Mouse (Mus musculus) heart, postnatal 25 days (tissue): Measurements from ENCODE around the gene Cd68. TPM values are rescaled to one million over a fixed set of nuclear protein-coding genes. Genes with fewer than 3 reads are reported as not detected.
A peak's percentile ranks its signal among the peaks of the same experiment; 100 is the strongest.

ENCODE experiments used
- DNase-seq: peaks from one replicate; pipeline ENCODE4 v3.0.0; 2022; ENCODE audit warnings: low spot score
- intact Hi-C: fragments of 180-260 bp; cut with DNase I; formaldehyde crosslinking; loops from one replicate; pipeline ENCODE4 v1.15.1; 2025
- total RNA-seq, 2 experiments: library from RNA; stranded (reverse); gene quantifications; 2 replicates each; pipeline ENCODE4 v1.2.3; 2021

Cd68 gene
- total RNA-seq, 2 experiments from 2014 or later: 7.1 to 7.7 TPM

DNA sequence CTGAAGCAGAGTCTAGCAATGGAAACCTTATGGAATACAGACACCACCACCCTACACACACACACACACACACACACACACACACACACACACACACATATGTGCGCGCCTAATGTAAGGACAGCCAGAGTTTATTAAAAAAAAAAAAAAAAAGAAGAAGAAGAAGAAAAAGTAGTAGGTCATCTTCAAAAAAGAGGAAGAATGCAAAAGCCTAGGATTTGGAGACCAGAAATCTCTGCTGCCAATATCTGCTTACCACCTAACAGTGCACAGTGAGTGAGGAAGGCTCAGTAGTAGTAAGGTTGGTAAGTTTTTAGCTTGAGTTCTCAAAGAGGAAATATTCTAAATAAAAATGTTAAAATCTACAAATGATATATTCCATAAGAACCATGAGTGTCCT is 13.2 kb upstream of the Cd68 start:
- no peak for DNase-seq
- intact Hi-C loops: no loop called here

DNA sequence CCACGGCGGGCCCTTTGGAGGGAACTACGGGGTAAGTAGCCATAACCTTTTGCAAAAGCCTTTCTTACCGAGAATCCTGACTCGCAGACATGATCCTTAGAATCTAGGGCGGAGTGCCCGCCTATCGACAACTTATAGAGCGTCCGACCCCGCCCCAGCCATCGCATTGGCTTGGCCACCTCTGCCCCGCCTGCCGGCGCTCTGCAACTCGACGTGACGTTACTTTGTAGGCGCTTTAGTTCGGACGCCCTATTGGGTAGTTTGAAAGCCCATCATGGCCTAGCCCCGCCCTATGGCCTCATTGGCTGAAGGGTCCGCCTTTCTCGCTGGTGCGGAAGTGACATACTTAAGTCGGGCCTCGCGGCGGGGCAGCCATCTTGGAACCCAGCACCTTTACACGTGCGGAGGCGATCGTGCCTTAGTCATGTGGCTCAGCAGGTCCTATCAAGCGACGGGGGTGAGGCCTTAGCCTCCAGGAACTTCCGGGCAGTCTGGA is 6.3 kb upstream of the Cd68 start, which contains the start of gene Eif4a1:
Gene Eif4a1 (minus strand): TSS at position 213 of the 496 bp plus-strand sequence.
- intact Hi-C loops: no loop called here
- DNase-seq: peak; percentile 100

DNA sequence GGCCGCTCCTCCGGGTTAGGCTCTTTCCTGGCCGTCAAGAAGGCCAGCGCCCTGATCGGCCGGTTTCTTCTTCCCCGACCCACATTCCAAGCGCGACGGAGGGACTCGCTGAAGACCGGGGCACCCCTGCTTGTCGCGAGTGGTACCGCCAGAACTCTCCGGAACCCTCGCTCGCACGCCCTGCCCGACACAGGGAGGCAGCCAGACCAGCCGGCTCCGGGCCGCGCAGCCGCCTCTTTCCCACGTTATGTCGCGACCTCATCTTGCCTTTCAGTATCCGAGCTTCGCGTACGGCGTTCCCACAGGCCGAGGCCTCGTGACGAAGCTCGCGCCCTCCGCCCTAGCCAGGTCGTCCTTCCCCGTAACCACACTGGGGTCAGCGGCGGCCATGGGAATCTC is 5.8 kb upstream of the Cd68 start:
- no peak for DNase-seq
- intact Hi-C loops: no loop called here

DNA sequence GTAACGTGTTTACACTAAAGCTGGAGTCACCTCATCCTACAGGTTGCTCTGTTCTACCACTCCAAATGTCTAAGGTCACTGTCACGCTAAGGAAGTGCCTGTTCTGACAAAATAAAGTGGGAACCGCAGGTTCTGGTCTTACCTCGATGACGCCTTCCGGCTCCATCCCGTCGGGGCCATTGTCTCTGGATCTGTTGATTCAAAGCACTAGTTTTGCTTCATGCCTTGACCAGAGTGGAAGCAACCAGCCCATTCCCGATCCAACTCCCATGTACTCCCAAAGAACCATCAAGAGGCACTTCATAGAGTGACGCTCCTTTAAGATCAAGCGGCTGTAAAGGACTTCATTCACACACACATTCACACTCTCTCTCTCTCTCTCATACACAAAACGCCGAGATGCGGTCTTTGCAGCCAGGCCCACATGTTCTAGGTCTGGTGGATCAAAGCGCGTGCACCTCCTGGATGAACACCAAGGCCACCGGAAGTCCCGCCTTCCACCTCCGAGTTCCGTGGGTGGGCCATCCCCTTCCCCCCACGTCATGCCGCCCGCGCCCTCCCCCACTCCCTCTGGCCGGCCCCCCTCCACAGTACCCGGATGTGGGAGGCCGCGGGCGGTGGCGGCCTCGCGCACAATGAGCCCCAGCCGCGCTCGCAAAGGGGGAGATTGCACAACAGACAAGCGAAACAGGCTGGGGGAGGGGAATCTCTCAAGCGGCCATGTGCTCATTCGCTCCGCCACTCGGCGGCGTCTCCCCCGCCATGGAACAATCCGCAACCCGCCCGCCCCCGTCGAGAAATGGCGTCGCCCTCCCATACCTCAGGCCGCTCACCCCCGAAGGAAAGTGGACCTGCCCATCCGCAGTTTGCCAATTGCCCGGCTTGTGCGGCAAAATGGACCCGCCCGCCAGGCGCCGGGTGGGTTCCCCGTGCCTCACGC is 5.1 kb upstream of the Cd68 start:
- peak; percentile 90 for DNase-seq
- intact Hi-C loops: no loop called here

DNA sequence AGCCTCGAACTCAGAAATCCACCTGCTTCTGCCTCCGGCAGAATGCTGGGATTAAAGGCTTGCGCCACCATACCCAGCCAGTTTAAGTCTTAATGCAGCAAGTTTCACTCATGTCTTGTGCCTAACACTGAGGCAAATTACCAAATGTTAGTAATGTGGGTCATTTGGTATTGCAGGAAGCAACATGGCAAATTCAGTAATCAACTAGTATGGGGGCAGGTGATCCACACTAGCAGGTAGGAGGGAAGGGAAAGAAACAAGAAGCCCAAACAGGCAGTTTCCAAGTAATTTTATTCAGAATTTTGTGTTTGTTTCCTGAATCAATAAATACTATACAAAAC is 682 bp upstream of the Cd68 start:
- intact Hi-C loops: no loop called here
- DNase-seq: no peak

DNA sequence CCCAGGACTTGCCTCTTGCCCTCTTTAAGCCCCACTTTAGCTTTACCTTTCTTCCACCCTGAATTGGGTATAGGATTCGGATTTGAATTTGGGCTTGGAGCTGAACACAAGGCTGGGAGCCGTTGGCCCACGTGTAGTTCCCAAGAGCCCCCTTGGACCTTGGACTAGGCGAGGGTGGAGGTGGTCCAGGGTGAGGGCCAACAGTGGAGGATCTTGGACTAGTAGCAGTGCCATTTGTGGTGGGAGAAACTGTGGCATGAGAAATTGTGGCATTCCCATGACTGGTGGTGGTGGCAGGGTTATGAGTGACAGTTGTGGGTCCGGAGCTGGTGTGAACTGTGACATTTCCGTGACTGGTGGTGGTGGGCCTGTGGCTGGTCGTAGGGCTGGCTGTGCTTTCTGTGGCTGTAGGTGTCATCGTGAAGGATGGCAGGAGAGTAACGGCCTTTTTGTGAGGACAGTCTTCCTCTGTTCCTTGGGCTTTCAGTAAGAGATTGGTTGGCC is 444 bp downstream of the Cd68 start:
- DNase-seq: no peak
- intact Hi-C loops: no loop called here

DNA sequence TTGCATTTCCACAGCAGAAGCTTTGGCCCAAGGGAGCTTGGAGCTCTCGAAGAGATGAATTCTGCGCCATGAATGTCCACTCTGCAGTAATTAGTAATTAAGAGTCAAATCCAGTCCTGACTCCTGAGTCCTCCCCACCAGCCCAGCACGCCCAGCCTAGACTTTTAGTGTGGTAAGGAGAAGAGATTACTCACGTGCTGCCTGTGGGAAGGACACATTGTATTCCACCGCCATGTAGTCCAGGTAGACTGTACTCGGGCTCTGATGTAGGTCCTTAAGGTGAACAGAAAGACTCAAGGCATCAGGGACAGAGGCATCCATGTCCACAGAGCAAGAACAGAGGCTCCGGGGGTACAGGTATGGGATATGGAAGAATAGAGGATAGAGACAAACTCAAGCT is 1.1 kb downstream of the Cd68 start:
- intact Hi-C loops: no loop called here
- DNase-seq: no peak

DNA sequence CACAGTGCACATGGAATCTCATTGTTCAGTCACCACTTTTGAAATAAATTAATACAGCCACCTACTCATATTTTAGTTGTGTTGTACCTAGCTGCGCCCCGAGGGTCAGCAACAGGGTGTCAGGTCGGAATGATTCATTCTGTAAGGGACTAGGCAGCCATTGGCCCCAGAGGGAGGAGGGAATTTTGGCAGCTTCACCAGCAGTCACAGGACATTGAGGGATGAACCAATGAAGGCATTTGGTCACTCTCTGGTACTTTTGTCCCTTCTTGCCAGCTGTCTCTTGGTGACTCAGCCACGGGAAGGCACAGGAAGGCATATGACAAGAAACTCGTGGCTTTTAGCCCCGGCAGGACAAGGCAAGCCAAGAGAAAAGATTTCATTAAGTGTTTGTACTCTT is 2.2 kb downstream of the Cd68 start:
- no peak for DNase-seq
- intact Hi-C loops: no loop called here

DNA sequence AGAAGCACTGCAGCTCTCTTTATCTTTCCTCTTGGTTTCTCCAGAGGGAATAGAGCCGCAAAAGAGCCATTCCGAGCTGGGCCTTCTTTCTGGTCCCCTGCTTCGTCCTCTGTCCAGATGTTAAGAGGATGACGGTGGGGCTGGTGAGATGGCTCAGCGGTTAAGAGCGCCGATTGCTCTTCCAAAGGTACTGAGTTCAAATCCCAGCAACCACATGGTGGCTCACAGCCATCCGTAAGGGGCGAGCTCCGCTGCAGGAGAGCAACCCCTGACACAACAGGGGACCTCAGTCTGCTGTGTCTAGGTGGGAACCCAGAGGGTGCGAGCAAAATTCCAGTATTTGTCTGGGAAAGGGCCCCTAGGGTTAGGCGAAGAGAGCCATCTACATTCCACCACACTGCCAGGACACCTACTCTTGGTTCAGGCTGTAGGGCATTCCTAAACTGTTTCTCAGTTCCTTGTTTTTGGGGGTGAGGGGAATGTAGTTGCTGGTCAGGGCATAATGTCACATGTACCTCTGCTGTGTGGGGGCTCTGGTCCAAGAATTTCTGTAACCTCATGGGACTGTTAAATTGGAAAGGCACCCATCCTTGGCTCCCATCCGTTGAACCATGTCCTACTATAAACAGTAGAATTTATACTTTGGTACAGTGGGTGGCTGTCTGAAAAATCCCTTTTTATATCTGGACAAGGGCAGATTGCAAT is 2.8 kb downstream of the Cd68 start:
- intact Hi-C loops: no loop called here
- no peak for DNase-seq

DNA sequence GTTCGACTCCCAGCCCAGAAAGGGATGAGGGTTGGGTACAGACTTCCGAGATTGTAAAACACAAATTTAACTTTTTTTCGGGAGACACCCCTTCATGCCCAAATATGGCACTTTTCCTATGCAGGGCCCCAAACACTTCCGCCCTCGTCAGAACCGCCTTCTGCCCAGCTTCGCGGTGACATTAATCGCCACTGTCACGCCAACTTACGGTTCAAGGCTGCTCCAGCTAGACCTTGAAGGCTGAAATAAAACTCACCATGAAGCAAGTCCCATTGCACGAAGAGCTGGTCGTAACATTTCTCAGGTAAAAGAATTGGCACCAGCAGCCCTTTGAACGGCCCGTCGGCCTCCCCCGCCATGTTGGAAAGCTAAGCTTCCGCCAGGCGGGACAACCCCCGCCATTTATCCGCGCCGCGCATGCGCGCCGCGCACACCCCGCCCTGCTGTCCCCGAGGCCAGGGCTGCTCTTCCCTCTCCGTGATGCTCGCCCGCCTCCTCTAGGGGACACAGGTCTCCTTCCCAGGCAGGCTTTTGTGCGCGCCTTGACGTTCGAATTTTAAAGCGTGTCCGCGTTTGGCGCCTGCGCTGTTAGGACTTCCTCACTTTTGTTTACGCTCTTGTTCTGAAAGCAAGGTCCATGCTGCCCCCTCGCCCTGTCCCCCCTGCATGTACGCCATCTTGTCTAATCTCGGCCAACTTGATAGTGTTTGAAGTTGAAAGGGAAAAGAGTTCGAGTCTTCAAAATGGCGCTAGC is 3.6 kb downstream of the Cd68 start, which contains the start of gene Mpdu1:
Gene Mpdu1 (minus strand): TSS at position 430 of the 754 bp plus-strand sequence.
- peak; percentile 94 for DNase-seq
- intact Hi-C loops: no loop called here

DNA sequence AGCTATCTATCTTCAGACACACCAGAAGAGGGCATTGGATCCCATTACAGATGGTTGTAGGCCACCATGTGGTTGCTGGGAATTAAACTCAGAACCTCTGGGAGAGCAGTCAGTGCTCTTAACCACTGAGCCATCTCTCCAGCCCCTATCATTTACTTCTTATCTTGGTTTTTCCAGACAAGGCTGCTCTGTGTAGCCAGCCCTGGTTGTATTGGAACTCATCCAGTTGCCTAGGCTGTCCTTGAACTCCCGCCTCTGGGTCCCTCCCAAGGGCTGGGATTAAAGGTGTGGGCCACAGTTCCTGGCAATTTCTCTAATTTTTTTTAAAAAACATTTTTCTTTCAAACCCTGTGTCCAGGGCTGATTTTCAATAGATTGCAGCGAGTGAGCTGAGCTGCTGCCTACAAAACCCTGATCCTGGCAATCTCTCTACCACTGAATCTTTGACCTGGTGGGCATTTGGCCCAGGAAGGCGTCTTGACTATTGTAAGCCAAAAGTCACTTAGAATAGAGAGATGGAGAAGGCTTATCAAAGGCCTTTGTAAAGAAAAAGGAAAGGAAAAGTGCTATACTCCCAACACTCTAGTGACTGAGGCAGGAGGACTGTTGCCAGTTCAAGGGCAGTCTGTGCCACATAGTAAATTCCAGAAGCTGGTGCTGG is 4.6 kb downstream of the Cd68 start:
- intact Hi-C loops: no loop called here
- DNase-seq: no peak

DNA sequence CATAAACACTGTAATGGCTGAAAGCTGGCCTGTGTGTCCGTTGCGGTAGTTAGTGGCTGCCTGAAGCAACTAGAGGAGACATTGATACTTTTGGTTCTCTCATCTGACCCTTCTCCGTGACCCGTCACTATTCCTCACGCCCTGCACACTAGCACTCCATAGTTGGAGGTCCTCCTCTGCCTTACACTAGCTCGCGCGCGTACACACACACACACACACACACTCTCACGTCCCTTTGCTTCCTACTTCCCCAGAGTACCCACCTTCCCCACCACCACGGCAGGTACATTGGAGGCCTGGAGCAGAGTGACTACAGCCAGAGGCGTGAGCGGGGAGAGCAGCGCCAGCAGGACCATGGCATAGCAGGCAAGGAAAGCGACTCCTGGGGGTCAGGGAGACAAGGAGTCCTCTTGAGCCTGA is 8.5 kb downstream of the Cd68 start:
- intact Hi-C loops: loop anchor here (1.0 to 10.0 kb wide), 2 partner anchors 28 to 217 kb away; partner anchors contain the start of gene Tmem95
- no peak for DNase-seq

DNA sequence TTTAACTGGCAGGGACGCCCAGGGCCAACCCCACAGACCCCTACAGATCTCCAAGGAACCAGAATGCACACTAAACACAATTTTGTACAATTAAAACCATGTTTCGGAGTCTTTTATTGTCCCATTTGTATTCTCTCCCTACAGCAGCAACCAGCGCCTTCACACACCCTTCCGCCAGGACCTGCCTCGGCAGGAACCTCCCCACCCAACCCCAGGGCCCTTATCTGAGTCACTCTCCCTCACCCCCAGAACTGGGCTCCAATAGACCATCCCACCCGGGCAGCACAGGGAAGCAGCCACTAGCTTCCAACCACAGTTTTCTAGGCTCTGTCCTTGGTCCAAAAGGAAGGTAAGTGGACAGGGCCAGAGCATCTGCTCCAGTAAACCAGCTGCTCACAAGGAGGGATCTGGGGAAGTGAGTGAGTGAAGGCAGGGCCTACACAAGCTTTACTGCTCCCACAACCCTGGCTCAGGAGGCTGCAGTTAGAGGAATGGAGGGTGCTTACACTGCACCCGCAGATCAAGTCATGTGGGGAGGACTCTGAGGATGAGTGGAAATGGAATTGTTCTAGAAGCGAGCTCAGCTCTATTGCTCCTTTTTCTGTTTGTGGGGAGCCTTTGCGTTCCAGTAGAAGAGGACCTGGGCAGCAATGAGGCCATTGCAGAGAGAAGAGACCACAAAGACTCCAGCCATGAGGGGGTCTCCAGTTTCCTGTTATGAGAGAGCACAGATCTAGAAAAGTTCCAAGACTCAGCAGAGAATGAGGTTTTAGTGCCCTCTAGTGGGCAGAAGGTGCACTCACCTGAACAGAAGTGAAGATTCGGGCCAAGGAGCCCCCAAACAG is 9.1 kb downstream of the Cd68 start:
- intact Hi-C loops: loop anchor here (1.0 to 10.0 kb wide), 2 partner anchors 28 to 218 kb away; partner anchors contain the start of gene Tmem95
- no peak for DNase-seq

DNA sequence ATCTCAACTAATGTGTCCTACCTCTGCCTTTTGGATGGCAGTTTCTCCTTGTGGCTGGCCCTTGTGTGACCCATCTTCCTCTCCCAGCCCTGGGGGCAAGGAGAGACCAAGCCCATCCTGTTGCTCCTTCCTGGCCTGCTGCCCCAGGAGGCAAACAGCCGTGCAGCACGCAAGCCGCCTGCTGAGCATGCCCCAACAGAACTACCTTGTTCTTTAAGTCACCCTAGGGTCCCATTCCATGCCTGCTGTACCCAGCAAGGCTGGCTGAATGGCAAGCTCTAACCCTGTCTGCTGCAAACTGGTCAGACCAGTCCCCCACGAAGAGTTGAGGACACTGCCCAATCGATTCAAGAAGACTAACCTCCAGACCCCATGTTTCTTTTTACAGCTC is 9.9 kb downstream of the Cd68 start:
- DNase-seq: no peak
- intact Hi-C loops: loop anchor here (10.0 kb wide), 1 partner anchor 219 kb away; the partner anchor contains the start of gene Tmem95

DNA sequence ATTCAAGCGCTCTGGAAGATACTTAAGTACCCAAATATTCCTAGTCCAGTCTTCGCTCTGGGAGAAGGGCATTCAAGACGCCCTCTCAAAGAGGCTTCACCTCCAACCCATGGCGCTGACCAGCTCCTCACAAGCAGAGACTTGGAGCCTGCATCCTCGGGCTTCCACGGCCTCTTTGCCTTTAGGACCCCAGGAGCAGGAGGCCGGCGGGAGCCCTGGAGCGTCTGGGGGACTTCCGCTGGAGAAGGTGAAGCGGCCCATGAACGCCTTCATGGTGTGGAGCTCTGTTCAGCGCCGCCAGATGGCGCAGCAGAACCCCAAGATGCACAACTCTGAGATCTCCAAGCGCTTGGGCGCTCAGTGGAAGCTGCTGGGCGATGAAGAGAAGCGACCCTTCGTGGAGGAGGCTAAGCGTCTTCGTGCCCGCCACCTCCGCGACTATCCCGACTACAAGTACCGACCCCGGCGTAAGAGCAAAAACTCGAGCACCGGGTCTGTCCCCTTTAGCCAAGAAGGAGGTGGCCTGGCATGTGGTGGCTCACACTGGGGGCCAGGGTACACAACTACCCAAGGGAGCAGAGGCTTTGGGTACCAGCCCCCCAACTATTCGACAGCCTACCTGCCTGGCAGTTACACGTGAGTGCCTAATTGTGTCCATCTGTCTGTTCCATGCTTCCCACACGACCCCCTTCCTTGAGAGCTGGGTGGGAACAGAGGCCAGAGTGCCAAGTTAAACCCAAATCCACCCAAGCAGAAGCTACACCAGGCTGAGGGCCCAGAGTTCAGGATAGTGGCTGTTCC is 10.5 kb downstream of the Cd68 start, which contains the start of gene Sox15:
Gene Sox15 (plus strand): TSS at position 51 of the 801 bp plus-strand sequence.
- intact Hi-C loops: loop anchor here (2.0 to 10.0 kb wide), 2 partner anchors 99 to 219 kb away; partner anchors contain the start of gene Tmem95
- no peak for DNase-seq

DNA sequence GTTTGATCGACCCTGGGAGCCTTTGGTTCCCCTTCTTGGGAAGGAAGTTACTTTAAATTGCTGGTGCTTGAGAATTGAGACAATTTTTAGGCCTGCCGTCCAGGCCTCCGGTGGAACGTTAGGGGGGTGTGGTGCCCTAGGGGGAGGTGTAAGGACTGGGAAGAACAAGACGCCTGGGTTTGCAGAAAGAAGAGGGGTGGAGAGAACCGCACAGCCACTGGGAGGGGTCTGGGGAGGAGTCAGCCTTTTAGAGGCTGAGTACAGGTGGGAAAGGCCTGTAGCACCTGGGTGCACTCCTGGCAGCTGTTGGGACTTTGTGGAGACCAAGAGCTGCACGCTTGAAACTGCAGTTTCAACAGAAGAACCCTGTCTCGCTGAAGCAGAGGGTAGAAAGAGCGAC is 11.2 kb downstream of the Cd68 start:
- intact Hi-C loops: loop anchor here (2.0 to 10.0 kb wide), 2 partner anchors 100 to 220 kb away; partner anchors contain the start of gene Tmem95

DNA sequence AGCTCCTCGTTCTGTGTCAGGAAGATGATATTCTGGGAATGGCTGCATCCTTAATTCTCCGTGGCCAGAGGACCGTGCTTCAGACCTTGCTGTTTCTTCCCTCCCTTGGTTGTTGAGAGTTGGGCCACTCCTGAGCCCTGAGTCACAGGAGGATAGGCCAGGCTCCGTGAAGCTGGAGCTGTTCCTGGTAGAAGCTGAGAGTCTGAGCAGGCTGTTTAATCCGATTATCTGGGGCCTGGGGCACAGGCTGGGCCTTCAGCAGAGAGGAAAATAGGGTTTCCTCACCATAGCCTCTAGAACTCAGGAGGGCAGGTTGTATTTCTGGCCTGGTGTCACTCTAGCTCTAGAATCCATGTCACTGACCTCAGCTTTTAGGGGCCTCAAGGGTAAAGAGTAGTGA is 12.6 kb downstream of the Cd68 start:
- DNase-seq: no peak
- intact Hi-C loops: loop anchor here (10.0 kb wide), 1 partner anchor 221 kb away; the partner anchor contains the start of gene Tmem95

More for the DNA sequence above, 11.2 kb downstream of the Cd68 start:
- DNase-seq: no peak
